Mouse (Mus musculus) cerebellum, adult (tissue): ENCODE results near the gene Hnf1a.

ENCODE experiments used
- ATAC-seq: cut with Nextera tagmentation; 2 replicates; pipeline ENCODE4 v1.9.2; 2017; ENCODE audit warnings: mild to moderate bottlenecking, moderate library complexity, mixed read lengths; ENCODE audit not compliant: insufficient number of reproducible peaks, low FRiP score, low TSS enrichment

The Hnf1a gene

DNA sequence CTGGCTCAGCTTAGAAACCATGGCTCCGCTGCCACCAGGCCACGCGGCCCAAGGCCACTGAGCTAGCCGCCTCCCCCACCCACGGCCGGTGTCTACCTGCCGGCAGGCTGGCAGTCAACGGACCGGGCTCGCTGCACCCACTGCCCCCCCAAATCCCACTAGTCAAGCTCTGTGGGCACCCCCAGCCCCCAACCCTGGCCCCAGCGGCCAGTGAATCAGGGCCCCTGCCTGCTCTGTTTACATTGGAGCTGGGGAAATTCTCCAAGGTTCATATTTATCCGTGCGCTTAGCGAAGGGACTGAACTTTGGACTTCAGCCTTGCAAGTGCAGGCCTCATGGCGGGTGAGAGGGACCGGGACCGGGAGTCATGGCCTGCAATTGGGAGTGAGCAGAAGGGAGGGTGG is at the start of gene Hnf1a:
Gene Hnf1a, minus strand, starts transcription at position 271 of the 404 bp plus-strand sequence.
- no peak for ATAC-seq

GRCm38 (mm10) chr5:115018813-115019212 is 47.9 kb upstream of the Hnf1a start:
- no peak for ATAC-seq

- no peak for ATAC-seq
These were observed 47.4 kb upstream of the Hnf1a start for GRCm38 (mm10) chr5:115018270-115018669.

DNA sequence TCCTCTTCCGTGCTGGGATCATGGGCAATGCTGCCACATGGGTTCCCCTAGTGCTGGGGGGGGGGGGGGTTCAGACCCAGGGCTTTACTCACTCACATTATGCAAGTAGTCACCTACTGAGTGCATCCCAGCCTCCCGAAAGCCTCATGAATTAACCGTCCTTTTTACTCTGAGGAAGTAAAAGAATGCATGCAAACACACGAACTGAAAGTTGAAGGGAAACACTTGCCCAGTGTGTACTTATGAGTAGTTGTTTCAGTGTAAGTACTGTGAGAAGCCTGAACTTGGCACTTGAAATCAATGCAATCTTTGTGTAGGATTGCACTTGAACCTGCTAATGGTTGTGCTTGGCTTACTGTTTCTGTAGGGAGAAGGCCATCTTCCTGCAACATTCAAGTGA is 44.2 kb upstream of the Hnf1a start:
- no peak for ATAC-seq

- ATAC-seq = no peak
These were observed 43.7 kb upstream of the Hnf1a start for GRCm38 (mm10) chr5:115014570-115014969.

- no peak for ATAC-seq
These were observed 42.5 kb upstream of the Hnf1a start for GRCm38 (mm10) chr5:115013436-115013835.

DNA sequence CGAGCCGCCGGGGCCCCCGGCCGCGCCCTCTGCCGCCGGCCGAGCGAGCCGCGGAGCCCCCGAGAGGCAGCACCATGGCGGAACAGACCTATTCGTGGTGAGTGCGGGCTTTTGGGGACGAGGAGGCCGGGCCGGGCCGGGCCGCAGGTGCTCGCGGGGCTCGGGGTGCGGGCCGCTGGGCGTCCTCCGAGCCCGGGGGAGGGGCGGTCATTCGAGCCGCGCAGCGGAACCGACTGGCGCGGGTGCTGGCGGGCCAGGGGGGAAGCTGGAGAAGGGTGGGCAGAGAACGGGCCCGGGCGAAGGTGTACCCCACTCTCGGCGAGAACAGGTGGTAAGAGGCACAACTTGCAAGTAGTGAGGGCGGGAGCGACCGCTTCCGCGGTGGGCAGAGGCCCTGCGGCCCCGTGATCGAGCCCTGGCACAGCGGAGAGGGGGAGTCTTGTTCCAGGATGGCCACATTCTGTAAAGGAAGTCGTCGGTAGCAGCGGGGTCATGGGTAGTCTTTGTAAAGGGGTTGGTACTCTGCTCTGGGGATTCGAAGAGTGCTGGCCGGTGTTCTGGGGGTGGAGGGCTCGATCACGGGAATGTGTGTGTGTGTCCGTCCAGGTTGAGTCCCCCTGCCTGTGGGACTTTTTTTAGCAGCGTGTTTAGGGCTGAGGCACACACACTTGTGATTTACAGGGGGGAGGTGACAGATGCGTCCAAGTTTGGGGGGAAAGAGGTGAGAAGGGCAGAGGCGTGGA is 40.8 kb upstream of the Hnf1a start:
- ATAC-seq = peak; percentile 47; the same call in 1 of the 2 replicates

GRCm38 (mm10) chr5:115011217-115011518 is 40.3 kb upstream of the Hnf1a start:
- peak; percentile 37; the same call in 1 of the 2 replicates for ATAC-seq

- ATAC-seq = peak; percentile 78; the same call in 1 of the 2 replicates
These were observed 39.8 kb upstream of the Hnf1a start, which contains the start of gene Sppl3 for GRCm38 (mm10) chr5:115010577-115011216. Gene Sppl3, plus strand, starts transcription at chr5:115011137.

DNA sequence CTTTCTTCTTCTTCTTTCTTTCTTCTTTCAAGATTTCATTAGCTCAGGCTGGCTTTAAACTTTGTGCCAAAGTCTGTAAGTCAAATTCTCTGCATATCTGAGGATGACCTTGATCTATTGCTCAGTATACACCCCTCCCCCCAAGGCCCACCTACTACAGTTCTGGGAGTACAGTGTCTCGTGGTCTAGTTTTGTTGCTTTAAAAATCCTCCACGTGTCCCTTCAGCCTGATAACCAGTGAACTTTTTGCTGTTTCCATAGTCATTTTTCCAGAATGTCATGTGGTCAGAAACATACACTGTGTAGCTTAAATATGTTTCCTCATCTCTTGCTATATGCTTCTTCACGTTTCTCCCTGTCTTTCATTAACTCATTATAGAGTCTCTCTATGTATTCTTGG is 39.1 kb upstream of the Hnf1a start:
- no peak for ATAC-seq

- ATAC-seq = no peak
These were observed 38.2 kb upstream of the Hnf1a start for GRCm38 (mm10) chr5:115009143-115009542.

GRCm38 (mm10) chr5:115008307-115008706 is 37.4 kb upstream of the Hnf1a start:
- ATAC-seq = no peak

DNA sequence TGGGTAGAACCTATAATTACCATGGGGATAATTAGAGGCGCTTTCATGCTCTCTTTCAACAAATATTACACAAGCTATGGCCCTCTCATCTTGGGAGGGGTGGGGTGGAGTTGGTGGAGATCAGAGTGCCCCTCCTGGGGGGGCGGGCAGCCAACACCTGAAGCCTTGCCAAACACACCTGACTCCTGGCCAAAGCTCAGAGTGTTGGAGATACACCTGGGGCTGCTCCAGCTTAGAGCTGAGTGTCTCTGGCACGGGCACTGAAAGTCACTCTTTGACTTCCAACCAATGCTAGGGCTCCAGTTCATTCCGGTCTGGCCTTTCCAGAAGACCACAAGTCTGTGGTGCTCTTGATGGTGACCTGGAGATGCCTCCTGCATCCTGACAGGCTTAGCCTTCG is 36.9 kb upstream of the Hnf1a start:
- ATAC-seq = no peak

DNA sequence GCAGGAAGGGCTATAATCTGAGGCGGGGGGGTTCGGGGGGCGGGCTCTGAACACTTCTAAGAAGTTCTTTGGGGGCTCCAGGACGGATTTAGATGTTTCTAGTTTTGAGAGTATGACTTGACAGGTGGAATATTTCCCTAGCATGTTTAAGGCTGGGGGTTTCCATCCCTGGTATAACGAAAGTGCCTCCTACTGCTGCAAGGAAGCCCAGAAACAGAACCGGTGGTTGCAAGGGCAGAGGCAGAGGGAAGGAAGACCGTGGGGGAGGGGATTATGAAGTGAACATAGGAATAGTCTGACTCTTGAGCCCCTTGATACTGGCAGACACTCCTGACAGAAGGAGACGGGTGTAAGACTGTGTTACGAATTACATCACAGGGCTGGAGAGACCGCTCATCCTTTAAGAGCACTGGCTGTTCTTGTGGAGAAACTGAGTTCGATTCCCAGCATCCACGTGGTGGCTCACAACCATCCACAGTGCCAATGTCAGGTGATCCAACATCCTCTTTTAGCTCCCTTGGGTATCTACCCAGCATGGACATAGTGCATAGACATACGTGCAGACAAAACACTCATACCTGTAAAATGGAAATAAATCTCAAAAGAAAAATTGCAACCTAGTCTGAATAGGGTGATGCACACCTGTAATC is 32.5 kb upstream of the Hnf1a start:
- no peak for ATAC-seq

- ATAC-seq = no peak
These were observed 31.9 kb upstream of the Hnf1a start for GRCm38 (mm10) chr5:115002781-115003180.

- no peak for ATAC-seq
These were observed 30.6 kb upstream of the Hnf1a start for GRCm38 (mm10) chr5:115001464-115001863.

- no peak for ATAC-seq
These were observed 29.6 kb upstream of the Hnf1a start for GRCm38 (mm10) chr5:115000503-115000902.

DNA sequence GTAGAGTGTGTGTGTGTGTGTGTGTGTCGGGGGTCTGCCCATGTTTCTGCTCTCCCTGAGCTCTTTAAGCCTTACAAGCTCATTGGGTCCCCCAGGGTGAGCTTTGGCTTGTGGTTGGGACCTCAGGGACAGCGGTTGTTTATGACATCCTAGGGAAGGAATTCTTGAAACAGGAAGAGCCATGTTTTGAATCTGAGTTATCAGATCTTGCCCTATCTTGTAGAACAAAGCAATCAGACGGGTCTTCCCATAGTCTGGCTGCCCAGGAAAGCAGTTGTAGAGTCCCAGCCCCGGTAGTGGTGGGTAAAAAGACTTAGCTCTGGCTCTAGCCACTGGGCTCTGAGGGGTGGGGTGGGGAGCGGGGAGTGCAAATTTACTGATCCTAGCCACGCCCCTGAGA is 26.4 kb upstream of the Hnf1a start:
- ATAC-seq = no peak

DNA sequence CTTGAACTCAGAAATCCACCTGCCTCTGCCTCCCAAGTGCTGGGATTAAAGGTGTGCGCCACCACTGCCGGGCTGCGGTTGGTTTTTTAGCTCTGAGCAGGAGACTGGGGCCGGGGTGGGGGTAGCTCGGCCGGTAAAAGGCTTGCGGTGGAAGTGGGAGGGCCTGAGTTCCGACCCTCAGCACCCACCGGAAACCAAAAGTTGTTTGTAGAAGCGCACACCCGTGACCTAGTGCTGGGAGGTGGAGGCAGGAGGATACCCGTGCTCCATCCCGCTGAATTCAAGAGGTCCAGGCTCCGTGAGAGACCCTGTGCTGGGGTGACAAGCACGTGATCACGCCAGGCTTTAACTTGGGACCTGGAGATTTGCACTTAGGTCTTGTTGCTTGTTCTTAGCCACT is 25.6 kb upstream of the Hnf1a start:
- ATAC-seq = no peak

GRCm38 (mm10) chr5:114985074-114985473 is 14.2 kb upstream of the Hnf1a start:
- no peak for ATAC-seq

- ATAC-seq = no peak
These were observed 11.1 kb upstream of the Hnf1a start for GRCm38 (mm10) chr5:114982001-114982400.
